Mouse (Mus musculus) heart, postnatal 0 days (tissue): ENCODE measurements at regions not wholly inside any gene's neighbourhood (a gene's known extent, or its start where the extent isn't known, plus 50 kb on each side); places are given as distances from the start of the nearest gene placed in this dataset.

Experiments used
- ATAC-seq: fragments of 200-750 bp; cut with Nextera tagmentation; 2 replicates; pipeline ENCODE4 v1.8.0; 2017; ENCODE audit warnings: low read depth, moderate number of reproducible peaks, moderate library complexity; ENCODE audit not compliant: insufficient read depth
- DNase-seq: peaks from one replicate; pipeline ENCODE4 v3.0.0-alpha.2; 2016; ENCODE audit warnings: low spot score
- H3K27ac ChIP-seq: fragments of 300-500 bp; sonication (generic); 2 replicates; pipeline ENCODE4 v1.5.1; 2014; ENCODE audit warnings: low read depth, mild to moderate bottlenecking
- H3K27me3 ChIP-seq: fragments of 300-500 bp; sonication (generic); 2 replicates; pipeline ENCODE4 v1.6.1; 2014; ENCODE audit warnings: low read length, mixed read lengths; ENCODE audit not compliant: control insufficient read depth, insufficient read depth
- H3K36me3 ChIP-seq: fragments of 300-500 bp; sonication (generic); replicated peaks from 2 replicates; pipeline ENCODE4 v1.6.1; 2014; ENCODE audit warnings: low read length, mixed read lengths; ENCODE audit not compliant: control insufficient read depth, insufficient read depth
- H3K4me1 ChIP-seq: fragments of 300-500 bp; sonication (generic); 2 replicates; pipeline ENCODE4 v1.6.1; 2014; ENCODE audit warnings: antibody characterized with exemption; ENCODE audit not compliant: control insufficient read depth, insufficient read depth
- H3K4me2 ChIP-seq: fragments of 300-500 bp; sonication (generic); 2 replicates; pipeline ENCODE4 v1.6.1; 2014; ENCODE audit warnings: low read depth, mild to moderate bottlenecking, low read length, moderate library complexity
- H3K4me3 ChIP-seq: fragments of 300-500 bp; sonication (generic); 2 replicates; pipeline ENCODE4 v1.5.1; 2014; ENCODE audit warnings: low read depth, low read length
- H3K9ac ChIP-seq: fragments of 300-500 bp; sonication (generic); replicated peaks from 2 replicates; pipeline ENCODE4 v1.6.1; 2014; ENCODE audit warnings: low read depth, low read length, mixed read lengths
- H3K9me3 ChIP-seq: fragments of 300-500 bp; sonication (generic); replicated peaks from 2 replicates; pipeline ENCODE4 v1.6.1; 2016; ENCODE audit warnings: low read length; ENCODE audit not compliant: control insufficient read depth
- CTCF ChIP-seq: IDR thresholded peaks from 2 replicates; pipeline ENCODE4 v1.5.1; 2016; ENCODE audit warnings: antibody characterized with exemption, control low read depth, low read depth
- EP300 ChIP-seq: IDR thresholded peaks from 2 replicates; pipeline ENCODE4 v1.6.1; 2016; ENCODE audit warnings: antibody characterized with exemption, low read depth
- WGBS: fragments of 180-500 bp; shearing (Covaris S2); extraction: QIAGEN DNeasy Blood & Tissue Kit; methylation state at CpG from one replicate; pipeline ENCODE4 v1.1.7; 2014; 5-methylcytosine and 5-hydroxymethylcytosine counted together

DNA sequence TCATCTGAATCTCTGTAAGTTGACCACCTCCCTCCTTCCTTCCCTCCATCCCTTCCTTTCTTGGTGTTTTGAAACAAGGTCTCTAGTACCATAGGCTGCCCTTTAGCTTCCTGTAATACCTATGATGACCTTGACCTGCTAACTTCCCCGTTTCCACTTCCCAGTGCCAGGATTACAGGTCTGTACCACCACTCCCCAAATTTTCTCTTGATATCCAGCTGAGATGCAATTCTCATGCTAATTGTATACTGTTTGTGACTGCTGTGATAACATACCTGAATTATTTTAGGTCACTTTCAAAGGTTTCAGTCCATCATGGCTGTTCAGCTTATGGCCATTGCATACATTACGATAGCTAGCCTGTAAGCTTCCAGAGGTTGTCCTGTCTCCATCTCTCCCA lies 104.4 kb upstream of the Marcks start:
- Histone ChIP-seq H3K36me3 (no peaks in the 10 kb centered on the region), H3K27ac (no peak overlapping the region), H3K27me3 (no peaks in the 10 kb centered on the region), H3K4me2 (no peak overlapping the region), H3K9me3 (no peaks in the 10 kb centered on the region), H3K4me1 (no peaks in the 10 kb centered on the region), H3K4me3 (no peak overlapping the region), H3K9ac (no peak overlapping the region)
- ATAC-seq (no peak), DNase-seq (no peak)
- WGBS, result 81% methylated on average over 2 of the region's 2 CpGs
- no peak for TF ChIP-seq CTCF
- TF ChIP-seq EP300, result no peak

- WGBS, result 60% methylated on average over 4 of the region's 4 CpGs
- ATAC-seq, result peak; percentile 24; the same call in 1 of the 2 replicates
- no peak for TF ChIP-seq EP300
- no peak for TF ChIP-seq CTCF
- Histone ChIP-seq H3K4me3 (no peak overlapping the region), H3K36me3 (no peaks in the 10 kb centered on the region), H3K9me3 (no peaks in the 10 kb centered on the region), H3K27me3 (no peaks in the 10 kb centered on the region), H3K4me1 (no peaks in the 10 kb centered on the region), H3K9ac (no peak overlapping the region), H3K27ac (no peak overlapping the region), H3K4me2 (no peak overlapping the region)
- no peak for DNase-seq
Observed at GRCm38 (mm10) chr10:37241821-37242263, 103.1 kb upstream of the Marcks start.

DNA sequence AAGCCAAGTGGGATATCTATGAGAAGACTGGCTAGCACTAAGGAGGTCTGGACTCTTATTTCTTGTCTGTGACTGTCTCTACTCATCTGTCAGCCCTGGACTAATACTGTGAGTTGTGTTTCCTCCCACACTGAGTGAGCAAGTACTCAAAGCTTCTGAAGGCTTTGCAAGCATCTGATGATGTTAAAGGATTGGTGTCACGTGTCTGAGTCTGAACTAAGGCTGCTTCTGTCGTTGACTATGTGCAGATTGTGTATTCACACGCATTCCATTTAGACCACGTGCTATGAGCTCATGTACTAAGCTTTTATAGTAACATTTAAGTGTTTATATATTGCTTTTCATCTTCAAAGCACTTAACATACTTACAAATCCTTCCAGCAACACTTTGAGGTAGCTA lies 101.9 kb upstream of the Marcks start:
- 20% methylated on average over 4 of the region's 4 CpGs for WGBS

DNA sequence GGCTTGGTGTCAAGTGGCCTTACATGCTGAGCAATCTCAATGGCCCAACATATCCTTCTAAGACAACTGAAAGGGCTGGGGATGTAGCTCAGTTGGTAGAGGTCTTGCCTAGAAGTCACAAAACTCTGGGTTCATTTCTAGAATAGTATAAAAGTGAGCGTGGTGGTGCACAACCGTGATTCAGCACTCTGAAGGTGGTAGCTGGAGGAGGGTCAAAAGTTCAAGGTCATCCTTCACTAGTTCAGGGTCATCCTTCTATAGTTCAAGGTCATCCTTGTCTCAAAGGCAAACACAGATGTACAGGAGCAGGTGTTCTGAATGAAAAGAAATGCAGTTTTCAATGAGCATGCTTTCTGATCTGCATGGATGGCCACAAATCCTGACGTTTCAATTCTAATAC lies 101.5 kb upstream of the Marcks start:
- DNase-seq (no peak), ATAC-seq (no peak)
- Histone ChIP-seq H3K27ac (no peak overlapping the region), H3K9ac (no peak overlapping the region), H3K9me3 (no peaks in the 10 kb centered on the region), H3K36me3 (no peaks in the 10 kb centered on the region), H3K4me2 (no peak overlapping the region), H3K4me1 (peaks cover 4% of the 10 kb centered on the region; the same call in 1 of the 2 replicates), H3K4me3 (no peak overlapping the region), H3K27me3 (no peaks in the 10 kb centered on the region)
- TF ChIP-seq CTCF (no peak), EP300 (no peak)
- 76% methylated on average over 3 of the region's 3 CpGs for WGBS

More for the DNA sequence above, 101.9 kb upstream of the Marcks start:
- H3K4me2 ChIP-seq, result no peak overlapping the region
- H3K9ac ChIP-seq, result no peak overlapping the region
- H3K4me1 ChIP-seq, result peaks cover under 1% of the 10 kb centered on the region; the same call in 1 of the 2 replicates
- no peaks in the 10 kb centered on the region for H3K27me3 ChIP-seq
- ATAC-seq (no peak; the same call in 1 of the 2 replicates), DNase-seq (no peak)
- no peak overlapping the region for H3K27ac ChIP-seq
- H3K9me3 ChIP-seq, result no peaks in the 10 kb centered on the region
- no peaks in the 10 kb centered on the region for H3K36me3 ChIP-seq
- TF ChIP-seq EP300, result no peak
- no peak for TF ChIP-seq CTCF
- no peak overlapping the region for H3K4me3 ChIP-seq

DNA sequence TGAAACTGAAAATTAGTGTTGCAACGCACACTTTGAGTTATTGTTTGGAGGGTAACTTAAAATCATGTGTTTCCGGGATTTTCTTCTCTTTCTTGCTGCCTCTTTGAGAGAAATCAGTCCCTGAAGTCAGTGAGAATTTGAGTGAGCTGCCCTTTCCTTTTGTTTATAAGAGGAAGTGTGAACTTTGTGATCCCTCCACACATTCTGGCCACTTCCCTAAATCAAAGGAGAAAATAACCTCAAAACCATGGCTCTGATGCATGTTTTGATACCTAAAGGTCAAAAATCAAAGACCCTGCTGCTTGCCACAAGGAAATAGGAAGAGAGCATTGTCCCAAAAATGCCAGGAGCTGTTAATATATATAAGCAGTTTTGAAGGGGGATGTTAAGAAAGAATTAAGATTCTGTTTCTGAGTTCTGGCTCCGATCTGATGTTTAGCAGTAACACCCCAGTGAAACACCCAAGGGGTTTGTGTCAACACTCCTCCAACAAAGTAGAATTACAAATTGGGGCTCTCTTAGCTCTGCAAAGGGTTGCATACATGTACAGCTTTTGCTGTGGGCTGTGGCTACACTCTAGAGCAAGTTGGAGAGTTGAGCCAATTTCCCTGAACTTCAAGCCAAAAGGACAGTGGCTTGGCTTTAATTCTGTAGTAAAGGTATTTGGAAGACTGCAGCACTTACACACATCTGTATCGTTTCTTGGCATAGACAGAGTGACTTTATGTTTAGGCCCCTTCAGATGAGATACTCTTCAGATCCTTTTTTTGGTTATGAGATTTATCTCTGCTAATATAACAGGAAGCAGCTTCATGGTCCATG lies 97.5 kb upstream of the Marcks start:
- TF ChIP-seq EP300 (no peak), CTCF (no peak)
- no peaks in the 10 kb centered on the region for H3K27me3 ChIP-seq
- H3K9me3 ChIP-seq, result no peaks in the 10 kb centered on the region
- no peak overlapping the region for H3K4me2 ChIP-seq
- H3K4me1 ChIP-seq, result peaks cover 20% of the 10 kb centered on the region
- 57% methylated on average over 4 of the region's 4 CpGs for WGBS
- DNase-seq (no peak), ATAC-seq (no peak)
- no peak overlapping the region for H3K4me3 ChIP-seq
- H3K36me3 ChIP-seq, result no peaks in the 10 kb centered on the region
- H3K9ac ChIP-seq, result no peak overlapping the region
- peak overlapping the region; percentile 56 for H3K27ac ChIP-seq
